Mouse (Mus musculus) E14TG2a.4 (cell line): Measurements from ENCODE around the gene Prr14.

ENCODE experiments used
- CTCF ChIP-seq: conservative IDR thresholded peaks from 2 replicates; pipeline ENCODE4 v1.5.1; 2014; ENCODE audit warnings: low read length
- NANOG ChIP-seq: IDR thresholded peaks from 2 replicates; pipeline ENCODE4 v1.6.1; 2014; ENCODE audit warnings: borderline replicate concordance, low read length, mixed read lengths
- POU5F1 ChIP-seq: IDR thresholded peaks from 2 replicates; pipeline ENCODE4 v1.6.1; 2014; ENCODE audit warnings: low read length, borderline replicate concordance

GRCm38 (mm10) chr7:127466606-127467005, 7.2 kb downstream of the Prr14 start:
- TF ChIP-seq CTCF (no peak), POU5F1 (no peak), NANOG (no peak)
